Mouse (Mus musculus) cerebellum, postnatal 4 days (tissue): ENCODE data around the gene Map3k15.

ENCODE experiments used
- DNase-seq, 2 experiments: peaks; one replicate each; pipeline ENCODE4 v3.0.0; 2022; ENCODE audit warnings: low spot score in 2 of 2, mixed read lengths in 1 of 2

Gene Map3k15

DNA sequence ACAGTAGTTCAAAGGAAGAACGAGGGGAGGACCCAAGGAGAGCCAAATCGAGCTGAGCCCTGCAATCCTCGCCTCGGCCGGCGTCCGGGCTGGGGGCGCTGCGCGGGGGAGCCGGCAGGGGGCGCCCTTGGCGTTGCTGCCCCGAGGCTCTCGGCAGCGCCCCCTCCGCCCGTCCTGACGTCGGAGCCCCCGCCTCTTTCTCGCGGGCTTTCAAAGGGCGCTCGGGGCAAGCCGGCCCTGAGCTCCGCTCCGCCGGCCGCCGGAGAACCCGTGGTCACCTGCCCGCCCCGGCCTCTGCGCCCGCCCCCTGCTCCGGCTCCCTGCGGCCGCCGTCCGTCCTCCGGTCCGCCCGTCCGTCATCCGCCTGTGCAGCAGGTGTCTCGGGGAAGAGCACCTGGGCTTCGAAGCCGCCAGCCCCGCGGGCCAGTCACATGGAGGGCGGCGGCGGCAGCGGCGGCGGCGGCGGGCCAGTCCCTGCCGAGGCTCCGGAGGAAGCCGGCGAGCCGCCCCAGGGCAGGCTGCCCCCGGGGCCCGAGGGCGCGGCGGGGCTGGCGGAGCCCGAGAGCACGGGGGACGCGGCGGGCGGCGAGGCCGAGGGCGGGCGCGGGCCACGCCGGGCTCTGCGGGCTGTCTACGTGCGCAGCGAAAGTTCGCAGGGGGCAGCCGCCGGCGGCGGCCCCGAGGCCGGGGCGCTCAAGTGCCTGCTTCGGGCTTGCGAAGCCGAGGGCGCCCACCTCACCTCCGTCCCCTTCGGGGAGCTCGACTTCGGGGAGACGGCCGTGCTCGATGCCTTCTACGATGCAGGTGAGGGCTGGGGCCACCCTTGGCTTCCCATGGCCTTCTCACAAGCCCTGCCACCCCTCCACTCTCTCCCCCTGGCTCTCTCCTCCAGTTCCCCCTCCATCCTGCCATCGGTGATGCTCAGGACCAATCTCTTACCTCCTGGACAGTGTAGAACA, at the start of gene Map3k15:
Map3k15 (plus strand) TSS at position 432 of the 959 bp plus-strand sequence.
- peak in 1 of 2 experiments; percentile 59 for DNase-seq

DNA sequence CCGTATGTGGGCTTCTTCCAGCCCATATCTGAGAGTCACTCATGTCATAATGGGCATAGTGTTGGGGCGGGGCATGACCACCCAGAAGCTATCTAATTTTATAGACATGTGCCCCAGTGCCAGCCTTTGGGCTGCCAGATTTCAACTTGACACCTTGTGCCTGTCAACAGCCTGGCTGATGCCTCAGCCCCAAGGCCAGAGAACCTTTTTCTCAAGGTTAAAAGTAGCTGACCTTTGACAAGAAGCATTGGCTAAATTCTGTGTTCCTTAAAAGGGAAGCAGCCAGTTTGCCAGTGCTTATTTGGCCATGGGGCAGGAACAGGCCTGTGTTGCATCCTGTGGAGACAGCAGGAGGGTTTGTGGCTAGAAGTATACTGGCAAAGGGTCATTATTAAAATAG, 45.7 kb upstream of the Map3k15 start:
- no peak for DNase-seq

DNA sequence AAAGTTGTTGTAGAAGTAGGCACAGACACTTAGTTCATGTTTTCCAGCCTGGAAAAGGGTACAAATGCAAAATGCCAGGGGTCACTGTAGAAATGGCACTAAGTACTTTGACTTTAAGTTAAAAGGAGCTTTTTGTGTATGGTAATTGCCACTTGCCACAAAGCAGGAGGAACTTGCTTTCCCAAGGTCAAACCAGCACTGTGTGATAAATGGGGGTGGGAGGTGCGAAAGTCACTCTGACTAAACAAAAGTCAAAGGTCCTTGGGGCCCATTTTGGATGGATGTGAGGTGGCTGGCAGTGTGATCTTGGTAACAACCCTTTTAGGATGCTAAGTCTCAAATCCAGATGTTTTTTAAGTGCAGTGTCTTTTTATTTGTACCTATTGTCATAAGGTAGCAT, 44.6 kb upstream of the Map3k15 start:
- DNase-seq = no peak

DNA sequence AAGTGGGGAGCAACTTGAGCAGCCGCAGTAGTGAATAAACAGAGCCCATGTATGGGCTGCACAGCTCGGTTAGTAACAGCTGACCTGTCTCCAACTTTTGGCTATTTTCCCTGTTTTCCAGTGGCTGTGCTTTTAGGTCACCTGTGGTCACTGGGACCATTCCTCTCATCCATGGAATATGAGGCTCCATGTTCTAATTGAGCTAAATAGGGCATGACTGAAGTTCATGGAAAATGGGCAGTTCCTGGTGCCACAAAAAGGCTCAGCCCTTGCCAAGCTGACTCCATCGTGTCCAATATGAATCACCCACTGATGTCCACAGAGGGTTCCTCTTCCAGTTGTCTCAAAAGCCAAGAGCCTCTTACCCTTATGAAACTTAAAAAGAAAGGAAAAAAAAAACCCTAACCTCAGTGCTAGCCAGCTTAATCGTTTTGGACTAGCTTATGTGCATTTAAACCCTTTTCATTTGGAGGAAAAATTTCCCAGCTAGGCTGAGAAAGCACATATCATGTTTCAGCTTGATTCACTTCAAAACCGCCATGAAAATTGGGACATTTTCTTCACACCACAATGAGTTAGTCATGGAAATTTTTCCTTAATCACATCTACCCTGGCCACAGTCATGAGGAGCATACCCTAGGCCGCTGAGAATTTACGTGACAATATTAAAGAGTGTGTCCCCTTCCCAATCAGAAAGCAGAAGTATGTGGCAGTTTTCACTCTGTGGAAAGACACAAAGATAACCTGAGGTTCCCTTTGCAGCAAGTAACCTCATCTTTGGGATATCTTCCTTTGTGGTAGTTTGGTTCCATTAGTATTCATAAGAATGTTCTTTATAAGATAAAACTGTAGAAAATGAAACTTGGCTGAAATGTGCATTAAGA, 34.4 kb upstream of the Map3k15 start:
- no peak for DNase-seq

DNA sequence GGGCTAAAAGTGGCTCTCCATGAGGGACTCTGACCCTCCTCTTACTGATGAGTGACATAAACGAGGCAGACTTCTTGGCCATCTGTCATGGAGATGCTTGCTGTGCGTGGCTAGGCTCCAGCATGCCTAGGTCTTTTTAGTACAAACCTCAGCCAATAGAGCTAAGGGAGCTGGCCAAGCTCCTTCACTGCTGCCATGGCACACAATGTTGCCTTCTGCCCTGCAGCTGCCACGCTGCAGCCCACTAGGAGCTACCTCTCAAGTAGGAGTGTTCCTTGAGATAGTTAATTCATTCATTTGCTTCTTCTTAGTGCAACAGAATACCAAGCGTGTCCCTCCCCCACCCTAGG, 33.8 kb upstream of the Map3k15 start:
- peak in 1 of 2 experiments; percentile 57 for DNase-seq

DNA sequence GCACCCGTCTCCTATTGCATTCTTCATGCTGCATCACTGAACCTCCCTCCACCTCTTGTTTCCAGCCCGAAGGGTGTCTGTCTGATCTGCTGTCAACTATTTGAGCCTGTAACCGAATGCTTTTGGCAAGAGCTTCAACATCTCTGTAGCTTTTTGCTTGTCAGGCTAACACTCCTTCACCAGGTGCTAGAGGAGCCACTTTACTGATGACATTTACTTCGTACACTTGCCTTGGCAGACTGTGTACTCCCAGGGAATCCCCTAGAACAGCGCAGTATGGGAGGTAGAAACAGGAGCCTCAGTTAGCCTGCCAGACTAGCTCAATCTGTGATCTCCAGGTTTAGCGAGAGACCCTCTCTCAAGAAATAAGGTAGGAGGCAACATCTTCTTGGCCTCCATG, 32.8 kb upstream of the Map3k15 start:
- DNase-seq = no peak

DNA sequence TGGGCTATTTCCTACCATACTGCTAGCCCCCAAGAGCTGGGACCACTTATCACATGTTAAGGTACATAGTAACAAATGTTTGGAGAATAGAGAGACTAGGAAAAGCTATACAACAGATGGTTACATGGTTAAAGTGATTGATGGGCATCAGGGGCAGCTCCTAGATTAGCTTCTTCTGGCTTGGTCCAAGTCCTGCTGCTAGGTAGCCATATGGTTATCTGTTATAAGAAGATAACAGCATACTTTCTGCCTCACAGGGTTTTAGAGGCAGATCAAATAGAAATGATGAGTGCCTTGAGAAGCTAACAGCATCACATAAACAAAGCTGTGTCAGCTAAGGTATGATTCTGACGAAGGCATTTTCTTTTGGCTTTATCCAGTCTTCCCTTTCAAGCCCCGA, 26.8 kb upstream of the Map3k15 start:
- no peak for DNase-seq

DNA sequence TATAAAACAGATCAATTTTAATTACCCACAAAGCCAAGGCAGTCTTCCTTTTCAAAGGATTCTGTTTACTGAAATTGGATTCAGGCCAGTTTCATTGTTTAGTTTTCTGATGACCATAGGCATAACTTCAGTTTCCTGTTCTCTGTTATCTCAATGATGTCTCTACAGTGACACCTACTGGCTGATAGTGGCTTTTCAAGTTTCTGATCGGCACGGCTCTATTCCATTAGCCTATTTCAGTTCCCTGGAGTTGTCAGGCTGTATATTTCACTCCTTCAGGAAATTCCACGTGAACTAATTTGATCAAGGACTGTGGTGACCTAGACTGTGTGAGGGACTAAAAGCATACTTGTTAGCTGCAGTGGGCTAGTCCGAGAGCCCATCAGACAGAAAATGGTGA, 25.0 kb upstream of the Map3k15 start:
- DNase-seq = peak in 1 of 2 experiments; percentile 70

DNA sequence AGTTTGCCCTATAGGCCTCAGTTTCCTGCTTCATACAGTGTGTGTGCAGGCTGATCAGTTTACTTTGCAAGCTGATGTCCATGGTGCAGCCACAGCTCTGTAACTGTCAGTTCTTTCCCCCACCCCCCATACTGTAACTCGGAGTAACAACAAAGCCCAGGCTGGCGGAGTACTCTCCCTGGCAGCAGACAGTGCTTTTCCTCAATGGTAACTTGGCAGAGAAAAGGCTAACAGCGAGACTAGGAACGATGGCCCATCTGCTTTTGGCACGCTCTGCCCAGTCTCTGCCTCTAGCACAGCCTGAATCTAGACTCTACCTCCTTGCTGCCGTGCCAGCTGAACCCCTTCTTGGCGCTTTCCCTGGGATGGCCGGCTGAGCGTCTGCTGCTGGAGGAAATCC, 24.3 kb upstream of the Map3k15 start:
- peak in 1 of 2 experiments; percentile 65 for DNase-seq

DNA sequence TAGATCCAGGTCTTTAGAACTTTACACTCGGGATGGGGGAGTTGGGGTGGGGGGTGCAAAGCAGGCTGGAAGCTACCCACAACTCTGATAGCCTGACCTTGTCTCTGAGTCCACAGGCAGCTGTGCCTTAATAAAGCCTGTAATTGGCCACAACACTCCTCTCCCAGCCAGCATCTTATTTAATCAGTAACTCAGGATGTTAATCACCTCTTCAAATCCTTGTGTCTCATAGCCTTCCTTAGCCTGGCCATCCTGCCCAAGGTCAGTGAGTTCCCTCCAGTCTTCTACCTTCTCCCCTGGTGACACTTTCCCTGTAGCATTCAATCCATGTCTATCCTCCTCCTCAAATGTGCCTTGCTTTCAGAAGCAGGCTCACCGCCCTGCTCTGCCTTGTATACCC, 19.2 kb upstream of the Map3k15 start:
- DNase-seq = no peak

DNA sequence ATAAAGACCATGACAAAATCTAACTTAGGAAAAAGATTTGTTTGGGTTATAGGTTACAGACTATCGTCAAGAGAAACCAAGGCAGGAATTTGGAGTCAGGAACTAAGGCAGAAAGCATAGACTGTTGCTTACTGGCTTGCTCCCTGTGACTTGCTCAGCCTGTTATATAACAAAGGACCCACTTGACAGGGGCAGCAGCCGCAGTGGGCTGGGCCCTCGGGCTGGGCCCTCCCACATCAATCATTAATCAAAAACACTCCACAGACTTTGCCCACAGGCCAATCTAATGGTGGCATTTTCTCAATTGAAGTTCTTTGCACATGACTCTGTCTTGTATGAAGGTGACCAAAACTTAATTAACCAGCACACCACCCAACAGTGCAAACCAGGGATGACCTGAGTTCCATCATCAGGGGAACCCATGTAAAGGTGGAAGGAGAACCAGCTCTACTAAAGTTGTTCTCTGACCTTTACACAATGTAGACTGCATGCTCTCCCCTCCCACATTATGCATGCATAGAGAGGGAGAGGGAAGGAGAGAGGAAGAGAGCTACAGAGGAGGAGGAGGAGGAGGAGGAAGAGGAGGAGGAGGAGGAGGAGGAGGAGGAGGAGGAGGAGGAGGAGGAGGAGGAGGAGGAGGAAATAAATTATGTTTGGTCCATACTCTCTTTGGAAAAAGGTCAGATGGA, 17.0 kb upstream of the Map3k15 start:
- no peak for DNase-seq

DNA sequence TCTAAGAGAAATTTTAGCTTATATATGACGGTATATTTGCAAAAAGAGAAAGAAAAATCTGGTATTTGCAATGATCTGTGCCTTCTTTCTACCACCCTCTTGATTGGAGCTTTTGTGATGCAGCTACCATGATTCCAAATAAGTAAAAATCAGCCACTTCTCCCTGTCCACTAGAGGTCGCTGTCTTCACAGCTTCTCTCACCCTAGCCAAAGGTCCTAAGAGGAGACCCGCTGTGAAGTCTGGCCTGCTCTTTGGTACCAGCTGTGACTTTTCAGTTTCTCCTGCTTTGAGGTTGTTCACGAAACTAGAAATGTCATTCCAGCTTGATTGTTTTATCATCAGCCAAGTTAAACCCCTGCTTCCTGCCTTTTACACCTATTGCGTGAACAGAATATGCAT, 14.5 kb upstream of the Map3k15 start:
- DNase-seq = peak in 1 of 2 experiments; percentile 30

DNA sequence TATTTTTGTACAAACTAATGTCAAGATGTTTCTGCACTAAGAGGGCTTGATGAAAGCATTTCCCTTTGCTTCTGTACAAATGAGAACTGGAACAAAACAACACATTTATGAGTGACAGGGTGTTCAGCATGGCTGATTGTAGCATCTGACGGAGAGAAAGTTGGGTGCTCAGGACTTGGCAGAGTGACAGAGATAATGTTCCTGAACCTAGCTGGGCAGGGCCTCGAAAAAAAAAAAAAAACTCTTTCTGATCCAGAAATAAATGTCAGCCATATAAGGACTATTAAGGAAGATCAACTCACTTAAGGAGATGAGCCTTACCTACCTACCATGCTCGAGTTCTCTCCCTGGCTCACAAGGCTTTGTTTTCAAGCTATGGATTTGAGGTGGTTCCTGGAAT, 12.0 kb upstream of the Map3k15 start:
- no peak for DNase-seq

DNA sequence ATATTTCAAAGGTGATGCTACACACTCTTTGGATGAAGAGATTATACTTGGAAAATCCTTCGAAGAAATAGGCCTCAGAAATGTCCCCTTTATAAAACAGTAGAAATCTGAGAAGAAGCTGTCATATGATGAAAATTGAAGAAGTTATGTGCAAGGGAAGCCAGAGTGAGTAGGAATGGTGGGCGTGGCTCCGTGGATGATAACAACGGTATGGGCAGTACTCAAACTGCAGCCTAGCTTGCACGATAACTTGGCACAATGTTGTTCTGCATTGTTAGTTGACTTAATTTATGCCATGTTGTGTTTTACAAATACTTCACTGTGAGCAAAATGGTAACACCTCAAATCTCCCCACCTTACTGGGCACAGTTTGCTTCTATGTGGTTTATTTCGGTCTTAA, 7.6 kb downstream of the Map3k15 start:
- DNase-seq = no peak

DNA sequence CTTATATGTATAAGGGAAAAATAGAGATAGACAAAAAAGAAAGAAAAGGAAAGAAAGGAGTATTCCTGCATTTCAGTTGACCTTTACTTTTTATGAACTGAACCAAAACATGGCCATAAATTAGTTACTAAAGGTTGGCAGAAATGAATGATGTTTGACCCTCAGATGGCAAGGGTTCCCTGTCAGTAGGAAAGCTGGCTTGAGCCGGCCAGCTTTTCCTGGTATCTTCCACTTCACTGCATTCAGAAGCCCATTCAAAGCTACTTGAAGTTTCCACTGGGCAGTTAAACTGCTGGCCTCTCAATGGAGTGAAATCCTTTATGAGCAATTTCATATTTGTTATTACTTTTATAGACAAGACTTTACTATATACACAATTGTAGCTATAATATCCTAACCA, 65.1 kb downstream of the Map3k15 start:
- DNase-seq = no peak

DNA sequence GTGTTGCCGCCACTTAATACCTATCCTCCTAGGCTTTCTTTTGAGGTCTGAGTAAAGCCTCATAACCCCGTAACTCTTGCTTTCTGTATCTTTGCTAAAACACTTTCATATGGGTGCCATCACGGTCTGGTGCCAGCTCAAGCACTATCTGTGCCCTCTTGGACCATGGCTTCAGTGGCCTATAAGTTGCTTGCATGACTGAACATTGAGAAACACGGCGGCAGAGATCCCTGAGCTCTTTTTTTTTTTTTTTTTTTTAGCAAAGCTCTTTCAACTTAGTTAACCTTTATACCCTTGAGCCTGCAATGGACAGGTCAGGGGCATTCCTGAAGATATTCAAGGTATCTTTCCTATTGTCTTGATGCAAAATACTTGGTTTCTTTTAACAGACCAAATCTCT, 66.4 kb downstream of the Map3k15 start:
- no peak for DNase-seq

DNA sequence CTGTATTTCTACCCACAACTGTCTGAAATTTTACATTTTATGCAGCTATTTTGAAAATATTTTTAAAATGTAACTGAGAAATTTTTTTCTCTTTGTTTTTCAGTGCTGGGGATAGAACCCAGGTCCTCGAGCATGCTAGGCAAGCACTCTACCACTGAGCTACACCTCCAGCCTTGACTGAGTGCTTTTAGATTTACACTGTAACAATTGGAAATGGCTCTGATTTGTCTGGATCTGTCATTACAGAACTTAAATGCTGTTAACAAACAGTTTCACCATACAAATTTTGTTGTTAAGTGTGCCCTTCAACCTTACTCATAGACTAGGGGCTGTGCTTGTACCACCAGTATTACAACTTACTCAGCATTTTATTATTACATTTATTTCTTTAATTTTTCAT, 103.7 kb downstream of the Map3k15 start:
- DNase-seq = no peak

DNA sequence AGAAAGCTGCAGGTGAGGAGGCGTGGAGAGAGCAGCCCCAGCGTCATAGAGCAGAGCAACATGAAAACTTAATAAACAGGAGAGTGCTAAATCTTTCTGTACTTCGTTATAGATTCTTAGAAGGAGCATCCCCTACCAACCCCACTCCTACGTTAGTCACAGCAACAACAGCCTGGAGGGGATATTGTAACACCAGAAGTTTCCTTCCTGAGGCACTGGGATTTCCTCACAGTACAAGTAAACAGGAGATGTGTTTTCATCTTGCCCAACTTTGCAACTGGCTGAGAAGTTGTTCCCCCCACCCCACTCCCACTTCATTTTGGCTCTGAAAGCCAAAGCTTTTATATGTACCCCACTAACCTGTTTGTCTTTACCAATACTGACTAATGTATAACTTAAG, 119.6 kb downstream of the Map3k15 start:
- no peak for DNase-seq

DNA sequence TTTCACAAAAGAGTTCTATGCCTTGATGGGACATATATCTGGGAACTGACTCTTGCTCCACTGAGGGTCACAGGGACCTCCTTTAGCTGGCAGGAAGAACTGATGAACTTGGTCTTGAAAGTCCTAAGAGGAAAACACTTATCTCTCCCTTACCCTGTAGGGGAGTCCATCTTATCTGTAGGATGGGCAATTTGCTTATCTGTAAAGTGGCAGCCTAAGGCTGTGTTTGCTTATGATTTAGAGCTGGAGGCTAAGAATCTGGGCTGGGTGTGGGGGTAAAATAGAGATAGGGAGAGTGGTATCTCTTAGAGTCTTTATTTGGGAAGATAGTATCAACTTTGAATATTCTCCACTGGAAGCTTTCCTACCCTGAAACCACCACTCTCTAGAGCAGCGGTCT, 125.5 kb downstream of the Map3k15 start:
- DNase-seq = no peak

DNA sequence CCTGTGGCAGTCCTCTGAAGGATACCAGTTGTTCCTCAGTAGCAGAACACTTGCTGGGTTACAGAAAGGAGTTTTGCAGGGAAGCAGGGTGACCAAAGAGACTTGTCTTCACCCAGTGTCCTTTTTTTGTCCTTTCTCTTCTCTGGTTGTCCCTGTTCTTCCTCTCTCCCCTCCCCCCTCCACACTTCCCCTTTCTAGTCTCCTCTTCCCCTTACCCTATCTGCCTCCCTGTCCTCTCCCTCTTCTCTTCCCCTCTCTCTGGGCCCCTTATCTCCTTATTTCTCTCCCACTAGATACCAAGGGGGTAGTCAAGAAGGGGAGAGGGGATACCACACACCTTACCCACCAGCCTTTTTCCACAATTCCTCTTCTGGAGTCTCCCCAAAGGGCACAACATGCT, 127.8 kb downstream of the Map3k15 start:
- DNase-seq = no peak

DNA sequence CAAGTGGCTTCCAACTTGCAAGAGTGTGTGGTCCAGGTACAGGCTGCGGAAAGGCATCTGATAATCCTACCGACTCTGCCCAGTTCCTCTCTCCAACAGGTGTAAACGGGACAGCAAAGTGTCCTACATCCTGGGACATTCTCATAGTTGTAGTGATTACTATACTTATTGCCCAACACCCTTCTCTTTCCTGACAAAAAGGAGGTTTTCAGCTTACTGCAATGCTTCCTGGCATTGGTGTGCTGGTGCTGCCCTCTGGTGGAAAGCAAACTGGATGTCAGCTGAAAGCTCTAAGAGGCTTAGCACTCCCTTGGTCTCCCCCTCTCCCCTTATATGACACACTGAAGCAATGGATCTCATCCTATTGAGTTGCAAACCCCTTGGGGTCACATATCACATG, 128.4 kb downstream of the Map3k15 start:
- DNase-seq = peak; percentile 37 to 63
